Mouse (Mus musculus) cerebellum, postnatal 14 days (tissue): ENCODE results near the gene Hcfc2.

Experiments used
- DNase-seq, 2 experiments: peaks; one replicate each; pipeline ENCODE4 v3.0.0; 2021; ENCODE audit warnings: mixed read lengths in 2 of 2

The Hcfc2 gene

GRCm38 (mm10) chr10:82741876-82742275 lies 45.9 kb downstream of the Hcfc2 start:
- DNase-seq, result no peak

- no peak for DNase-seq
These were observed 46.6 kb downstream of the Hcfc2 start for GRCm38 (mm10) chr10:82742578-82742977.

- no peak for DNase-seq
These were observed 48.3 kb downstream of the Hcfc2 start for GRCm38 (mm10) chr10:82744296-82744695.

GRCm38 (mm10) chr10:82745301-82745700 lies 49.3 kb downstream of the Hcfc2 start:
- no peak for DNase-seq

- DNase-seq, result no peak
These were observed 51.3 kb downstream of the Hcfc2 start for GRCm38 (mm10) chr10:82746988-82747850.

- no peak for DNase-seq
These were observed 54.8 kb downstream of the Hcfc2 start for GRCm38 (mm10) chr10:82750778-82751177.

GRCm38 (mm10) chr10:82752921-82753320 lies 57.0 kb downstream of the Hcfc2 start:
- no peak for DNase-seq

GRCm38 (mm10) chr10:82754642-82755041 lies 58.7 kb downstream of the Hcfc2 start:
- no peak for DNase-seq

GRCm38 (mm10) chr10:82755213-82755890 lies 59.4 kb downstream of the Hcfc2 start:
- peak; percentile 48 to 52 for DNase-seq

GRCm38 (mm10) chr10:82756466-82756865 lies 60.5 kb downstream of the Hcfc2 start:
- DNase-seq, result no peak

- DNase-seq, result peak; percentile 33 to 34
These were observed 61.4 kb downstream of the Hcfc2 start for GRCm38 (mm10) chr10:82757341-82757740.

- no peak for DNase-seq
These were observed 62.4 kb downstream of the Hcfc2 start for GRCm38 (mm10) chr10:82758368-82758767.

- no peak for DNase-seq
These were observed 62.9 kb downstream of the Hcfc2 start for GRCm38 (mm10) chr10:82758878-82759277.

- no peak for DNase-seq
These were observed 63.7 kb downstream of the Hcfc2 start for GRCm38 (mm10) chr10:82759706-82760105.

GRCm38 (mm10) chr10:82761037-82761811 lies 65.3 kb downstream of the Hcfc2 start:
- peak; percentile 69 to 84 for DNase-seq

- DNase-seq, result peak; percentile 72 to 77
These were observed 67.1 kb downstream of the Hcfc2 start for GRCm38 (mm10) chr10:82762756-82763681.

- DNase-seq, result peak; percentile 98 to 99
These were observed 68.1 kb downstream of the Hcfc2 start, which contains the start of gene Nfyb for GRCm38 (mm10) chr10:82763840-82764631. Nfyb (minus strand) TSS chr10:82764144.

- peak in 1 of 2 experiments; percentile 23 for DNase-seq
These were observed 72.9 kb downstream of the Hcfc2 start for GRCm38 (mm10) chr10:82768901-82769300.

- no peak for DNase-seq
These were observed 74.8 kb downstream of the Hcfc2 start for GRCm38 (mm10) chr10:82770713-82771112.

GRCm38 (mm10) chr10:82771595-82772170 lies 75.7 kb downstream of the Hcfc2 start:
- DNase-seq, result no peak

- DNase-seq, result no peak
These were observed 78.9 kb downstream of the Hcfc2 start for GRCm38 (mm10) chr10:82774841-82775240.
